Mouse (Mus musculus) heart, embryonic 12.5 days (tissue): Measurements from ENCODE around the gene Src. TPM values are rescaled to one million over a fixed set of nuclear protein-coding genes. Genes with fewer than 3 reads are reported as not detected.
"Not testable (repeated sequence)": the region's sequence is repeated elsewhere in the genome, so short reads cannot be mapped to it uniquely, and the experiment has no call there.

Source experiments
- ATAC-seq: fragments of 200-750 bp; cut with Nextera tagmentation; 2 replicates; pipeline ENCODE4 v1.8.0; 2017; ENCODE audit warnings: moderate TSS enrichment, moderate library complexity; ENCODE audit not compliant: insufficient number of reproducible peaks, low FRiP score
- H3K27ac ChIP-seq: fragments of 300-500 bp; sonication (generic); 2 replicates; pipeline ENCODE4 v1.5.1; 2016; ENCODE audit warnings: mild to moderate bottlenecking, moderate library complexity; ENCODE audit not compliant: poor library complexity, severe bottlenecking
- H3K27me3 ChIP-seq: fragments of 300-500 bp; sonication (generic); replicated peaks from 2 replicates; pipeline ENCODE4 v1.6.1; 2016; ENCODE audit warnings: mild to moderate bottlenecking, moderate library complexity
- H3K36me3 ChIP-seq: fragments of 300-500 bp; sonication (generic); 2 replicates; pipeline ENCODE4 v1.6.1; 2016; ENCODE audit warnings: mild to moderate bottlenecking, moderate library complexity
- H3K4me1 ChIP-seq: fragments of 300-500 bp; sonication (generic); replicated peaks from 2 replicates; pipeline ENCODE4 v1.6.1; 2016; ENCODE audit warnings: mild to moderate bottlenecking
- H3K4me2 ChIP-seq: fragments of 300-500 bp; sonication (generic); 2 replicates; pipeline ENCODE4 v1.6.1; 2016; ENCODE audit warnings: mild to moderate bottlenecking, moderate library complexity
- H3K4me3 ChIP-seq: fragments of 300-500 bp; sonication (generic); 2 replicates; pipeline ENCODE4 v1.5.1; 2016; ENCODE audit warnings: mild to moderate bottlenecking
- H3K9ac ChIP-seq: fragments of 300-500 bp; sonication (generic); 2 replicates; pipeline ENCODE4 v1.6.1; 2016; ENCODE audit warnings: mild to moderate bottlenecking, moderate library complexity
- H3K9me3 ChIP-seq: fragments of 300-500 bp; sonication (generic); replicated peaks from 2 replicates; pipeline ENCODE4 v1.6.1; 2016; ENCODE audit warnings: mild to moderate bottlenecking, moderate library complexity
- WGBS: fragments of 180-500 bp; shearing (Covaris S2); methylation state at CpG from one replicate; pipeline ENCODE4 v1.1.7; 2016; 5-methylcytosine and 5-hydroxymethylcytosine counted together
- polyA plus RNA-seq: library from polyadenylated mRNA; unstranded; fragments of >200 nt; fragmentation: Nextera tagmentation; extraction: Ambion mirVana; gene quantifications from 2 replicates; pipeline ENCODE4 v1.2.1, GENCODE M21; 2016

Src gene
- polyA plus RNA-seq, 1 experiment from 2014 or later, result 10.9 TPM

- no peak for ATAC-seq
- WGBS, result 28% methylated on average over 15 of the region's 15 CpGs
Measured at GRCm38 (mm10) chr2:157479858-157480568, 61.8 kb downstream of the Src start.

GRCm38 (mm10) chr2:157482729-157483128 is 64.5 kb downstream of the Src start:
- H3K36me3 ChIP-seq, result no peaks in the 10 kb centered on the region
- no peak overlapping the region for H3K27ac ChIP-seq
- H3K4me3 ChIP-seq, result no peak overlapping the region
- H3K9me3 ChIP-seq, result no peaks in the 10 kb centered on the region
- no peak overlapping the region for H3K4me2 ChIP-seq
- ATAC-seq, result no peak
- WGBS, result 61% methylated on average over 12 of the region's 12 CpGs
- H3K9ac ChIP-seq, result no peak overlapping the region
- peaks cover 32% of the 10 kb centered on the region for H3K4me1 ChIP-seq
- 0 out of 2 replicates have a peak, but pooled peaks cover 4% of the 10 kb centered on the region for H3K27me3 ChIP-seq

More at GRCm38 (mm10) chr2:157479858-157480568, 61.8 kb downstream of the Src start:
- 0 out of 2 replicates have a peak overlapping the region, but pooled peaks have one; percentile 32 for H3K9ac ChIP-seq
- no peak overlapping the region for H3K27ac ChIP-seq
- no peak overlapping the region for H3K4me2 ChIP-seq
- no peak overlapping the region for H3K4me3 ChIP-seq
- no peaks in the 10 kb centered on the region for H3K36me3 ChIP-seq
- peaks cover 4% of the 10 kb centered on the region; the same call in 1 of the 2 replicates for H3K27me3 ChIP-seq
- H3K9me3 ChIP-seq, result no peaks in the 10 kb centered on the region
- H3K4me1 ChIP-seq, result peaks cover 40% of the 10 kb centered on the region

- ATAC-seq, H3K36me3 ChIP-seq, H3K27ac ChIP-seq, H3K9ac ChIP-seq, H3K9me3 ChIP-seq, H3K4me3 ChIP-seq, H3K4me2 ChIP-seq, H3K27me3 ChIP-seq: not testable (repeated sequence)
- peaks cover 12% of the 10 kb centered on the region for H3K4me1 ChIP-seq
- 83% methylated on average over 5 of the region's 5 CpGs for WGBS
Measured at GRCm38 (mm10) chr2:157486559-157486958, 68.3 kb downstream of the Src start.

DNA sequence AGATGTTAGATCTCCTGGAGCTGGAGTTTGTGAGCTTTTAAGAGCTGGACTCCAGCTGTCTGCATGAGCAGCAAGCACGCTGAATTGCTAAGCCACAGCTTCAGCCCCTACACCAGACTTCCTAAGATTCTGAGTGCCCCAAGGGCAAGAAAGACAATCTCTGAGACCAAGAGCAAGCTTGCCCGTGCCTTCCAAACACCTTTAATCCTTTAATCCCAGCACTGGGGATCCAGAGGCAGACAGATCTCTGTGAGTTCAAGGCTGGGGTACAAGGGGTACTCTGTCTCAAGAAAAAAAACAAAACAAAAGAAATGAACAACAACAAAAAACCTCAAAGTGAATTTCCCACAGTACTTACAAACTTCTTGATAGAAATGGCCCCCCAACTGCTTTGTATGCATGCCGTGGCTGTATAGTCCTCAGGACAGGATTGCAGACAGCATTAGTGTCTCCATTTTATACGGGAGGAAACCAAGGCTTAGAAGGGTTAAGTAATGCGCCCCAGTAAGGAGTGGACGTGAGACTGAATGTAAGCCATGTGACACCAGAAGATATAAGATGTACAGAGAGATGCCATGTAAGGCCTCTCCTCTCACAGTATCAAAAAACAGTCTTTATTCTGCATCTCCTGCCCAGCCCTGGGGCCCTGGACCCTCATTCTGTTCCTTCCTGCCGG is 68.9 kb downstream of the Src start:
- no peak for ATAC-seq
- 56% methylated on average over 7 of the region's 7 CpGs for WGBS
- Histone ChIP-seq H3K4me1 (peaks cover 9% of the 10 kb centered on the region), H3K4me3 (no peak overlapping the region), H3K9me3 (no peaks in the 10 kb centered on the region), H3K4me2 (no peak overlapping the region), H3K9ac (no peak overlapping the region), H3K27me3 (0 out of 2 replicates have a peak, but pooled peaks cover 4% of the 10 kb centered on the region), H3K36me3 (no peaks in the 10 kb centered on the region), H3K27ac (no peak overlapping the region)

DNA sequence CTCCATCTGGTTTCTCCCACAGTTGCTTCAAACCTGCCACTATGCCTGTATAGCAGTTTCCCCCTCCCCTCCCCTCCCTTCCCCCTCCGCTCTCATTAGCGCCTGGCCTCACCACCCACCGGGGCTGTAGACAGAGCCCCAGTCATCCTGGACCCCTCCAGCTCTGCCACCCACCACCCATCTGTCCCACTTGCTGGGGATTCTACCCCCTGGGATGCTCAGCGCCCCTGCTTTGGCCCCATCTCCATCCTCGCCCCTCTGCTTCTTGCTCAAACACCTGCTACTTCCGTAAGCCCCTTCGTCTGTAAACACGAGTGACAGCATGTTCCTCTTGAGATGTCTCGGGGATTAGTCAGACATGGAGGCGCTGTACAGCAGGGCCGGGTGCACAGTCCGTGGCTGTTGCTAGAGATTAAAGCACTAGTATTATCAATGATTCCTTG is 69.5 kb downstream of the Src start:
- Histone ChIP-seq H3K4me3 (no peak overlapping the region), H3K27ac (no peak overlapping the region), H3K4me1 (peaks cover 9% of the 10 kb centered on the region), H3K27me3 (0 out of 2 replicates have a peak, but pooled peaks cover under 1% of the 10 kb centered on the region), H3K9me3 (no peaks in the 10 kb centered on the region), H3K36me3 (no peaks in the 10 kb centered on the region), H3K4me2 (peak overlapping the region; percentile 23), H3K9ac (no peak overlapping the region)
- ATAC-seq, result no peak
- WGBS, result 24% methylated on average over 12 of the region's 12 CpGs

DNA sequence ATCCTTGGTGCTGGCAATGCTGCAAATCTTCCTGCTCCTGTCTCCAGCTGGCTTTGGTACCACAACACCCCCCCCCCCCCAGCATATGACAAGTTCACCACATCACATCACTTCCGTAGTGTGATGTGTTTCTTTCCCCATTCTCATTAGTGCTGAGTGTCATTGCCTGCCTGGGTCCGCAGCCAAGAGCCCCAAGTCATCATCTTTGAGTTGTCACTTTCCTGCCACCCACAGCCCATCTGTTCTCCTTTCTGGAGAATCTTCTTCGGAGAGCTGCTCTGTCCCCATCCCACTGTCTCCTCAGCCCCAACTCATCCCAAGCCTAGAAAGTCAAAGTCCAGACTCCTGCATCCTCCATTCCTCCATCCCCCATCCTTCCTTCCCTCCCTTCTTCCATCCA is 75.0 kb downstream of the Src start:
- WGBS, result 82% methylated on average over 3 of the region's 3 CpGs
- no peak for ATAC-seq

DNA sequence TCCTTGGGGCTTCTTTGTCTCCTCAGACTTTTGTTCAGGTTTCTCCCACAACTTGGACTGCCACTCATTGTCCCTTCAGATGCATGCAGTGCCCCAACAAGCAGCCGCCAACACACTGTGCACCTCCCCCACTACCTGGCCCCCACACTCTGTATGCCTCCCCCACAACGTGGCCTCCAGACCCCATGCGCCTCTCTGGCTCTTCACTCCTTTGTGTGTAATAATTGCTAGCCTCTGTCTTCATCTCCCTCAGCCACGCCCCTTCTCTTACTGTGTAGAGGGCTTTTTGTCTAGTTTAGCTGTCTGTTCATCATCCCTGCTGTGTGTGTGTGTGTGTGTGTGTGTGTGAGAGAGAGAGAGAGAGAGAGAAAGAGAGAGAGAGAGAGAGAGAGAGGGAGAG is 80.3 kb downstream of the Src start:
- H3K9me3 ChIP-seq, result no peaks in the 10 kb centered on the region
- H3K36me3 ChIP-seq, result no peaks in the 10 kb centered on the region
- H3K4me3 ChIP-seq, result no peak overlapping the region
- H3K4me2 ChIP-seq, result no peak overlapping the region
- H3K27me3 ChIP-seq, result peaks cover 19% of the 10 kb centered on the region
- ATAC-seq, result no peak
- H3K9ac ChIP-seq, result no peak overlapping the region
- WGBS, result 56% methylated on average over 4 of the region's 4 CpGs
- H3K27ac ChIP-seq, result no peak overlapping the region
- H3K4me1 ChIP-seq, result 0 out of 2 replicates have a peak, but pooled peaks cover 3% of the 10 kb centered on the region

More for the DNA sequence above, 75.0 kb downstream of the Src start:
- no peaks in the 10 kb centered on the region for H3K36me3 ChIP-seq
- H3K4me3 ChIP-seq, result no peak overlapping the region
- H3K27me3 ChIP-seq, result peaks cover 19% of the 10 kb centered on the region
- no peak overlapping the region for H3K9ac ChIP-seq
- no peak overlapping the region for H3K27ac ChIP-seq
- H3K9me3 ChIP-seq, result no peaks in the 10 kb centered on the region
- peaks cover under 1% of the 10 kb centered on the region; the same call in 1 of the 2 replicates for H3K4me1 ChIP-seq
- H3K4me2 ChIP-seq, result no peak overlapping the region

DNA sequence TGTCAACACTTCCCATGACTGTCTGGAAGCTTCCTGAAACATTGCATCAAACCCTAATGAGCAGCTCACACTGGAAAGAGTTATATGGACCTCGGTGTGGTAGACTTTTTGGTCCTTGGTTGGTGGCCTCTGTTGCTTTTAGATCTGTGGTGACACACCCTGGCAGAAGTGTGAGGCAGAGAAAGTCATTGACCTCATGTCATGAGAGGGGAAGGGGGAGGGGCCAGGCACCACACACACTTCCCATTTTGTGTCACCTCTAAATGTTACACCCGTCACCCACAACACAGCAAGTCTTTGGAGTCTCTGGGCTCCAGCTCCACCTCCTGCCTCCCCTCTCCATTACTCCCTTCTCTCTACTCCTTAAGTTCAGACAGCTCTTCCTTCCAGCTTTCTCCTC is 82.1 kb downstream of the Src start:
- ATAC-seq, result no peak
- WGBS, result 59% methylated on average over 2 of the region's 2 CpGs
- no peaks in the 10 kb centered on the region for H3K9me3 ChIP-seq
- 0 out of 2 replicates have a peak, but pooled peaks cover 3% of the 10 kb centered on the region for H3K4me1 ChIP-seq
- no peak overlapping the region for H3K27ac ChIP-seq
- H3K27me3 ChIP-seq, result peaks cover 21% of the 10 kb centered on the region
- H3K4me3 ChIP-seq, result no peak overlapping the region
- no peak overlapping the region for H3K4me2 ChIP-seq
- H3K36me3 ChIP-seq, result no peaks in the 10 kb centered on the region
- no peak overlapping the region for H3K9ac ChIP-seq

DNA sequence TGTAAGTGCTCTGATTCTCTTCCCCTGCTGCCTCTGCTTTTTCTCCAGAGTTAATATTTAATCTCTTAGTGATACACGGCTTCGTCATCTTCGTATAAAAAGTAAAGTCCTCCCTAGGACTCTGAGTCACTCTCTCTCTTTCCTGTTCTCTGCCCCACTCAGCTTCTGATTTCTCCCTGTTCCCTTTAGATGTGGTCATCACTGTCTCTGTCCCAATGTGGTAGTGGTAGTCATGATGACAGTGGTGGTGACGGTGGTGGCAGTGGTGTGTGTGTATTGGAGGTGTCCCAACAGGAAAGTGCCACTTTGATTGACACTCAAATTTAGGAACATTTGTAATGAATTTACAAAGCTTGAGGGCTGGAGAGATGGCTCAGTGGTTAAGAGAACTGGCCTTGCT is 83.1 kb downstream of the Src start:
- 73% methylated on average over 4 of the region's 4 CpGs for WGBS
- Histone ChIP-seq H3K27me3 (peaks cover 29% of the 10 kb centered on the region), H3K4me2 (no peak overlapping the region), H3K4me1 (0 out of 2 replicates have a peak, but pooled peaks cover 3% of the 10 kb centered on the region), H3K36me3 (no peaks in the 10 kb centered on the region), H3K9ac (no peak overlapping the region), H3K9me3 (no peaks in the 10 kb centered on the region), H3K27ac (no peak overlapping the region), H3K4me3 (no peak overlapping the region)
- no peak for ATAC-seq

GRCm38 (mm10) chr2:157506779-157507178 is 88.5 kb downstream of the Src start:
- H3K4me2 ChIP-seq, result peak overlapping the region; percentile 43
- peaks cover 7% of the 10 kb centered on the region; the same call in 1 of the 2 replicates for H3K4me1 ChIP-seq
- no peak overlapping the region for H3K9ac ChIP-seq
- WGBS, result 27% methylated on average over 14 of the region's 14 CpGs
- no peak overlapping the region for H3K27ac ChIP-seq
- H3K9me3 ChIP-seq, result no peaks in the 10 kb centered on the region
- peaks cover 43% of the 10 kb centered on the region for H3K27me3 ChIP-seq
- no peak for ATAC-seq
- no peaks in the 10 kb centered on the region for H3K36me3 ChIP-seq
- no peak overlapping the region; the same call in 1 of the 2 replicates for H3K4me3 ChIP-seq

- Histone ChIP-seq H3K27me3 (peaks cover 44% of the 10 kb centered on the region), H3K9me3 (no peaks in the 10 kb centered on the region), H3K27ac (no peak overlapping the region), H3K36me3 (no peaks in the 10 kb centered on the region), H3K4me3 (no peak overlapping the region), H3K4me1 (peaks cover 14% of the 10 kb centered on the region; the same call in 1 of the 2 replicates), H3K4me2 (no peak overlapping the region), H3K9ac (no peak overlapping the region)
- WGBS, result 61% methylated on average over 5 of the region's 5 CpGs
- ATAC-seq, result no peak
Measured at GRCm38 (mm10) chr2:157509182-157509581, 90.9 kb downstream of the Src start.
